Mouse (Mus musculus) stomach, embryonic 14.5 days (tissue): ENCODE results near the gene Tead2. TPM values are rescaled to one million over a fixed set of nuclear protein-coding genes. Genes with fewer than 3 reads are reported as not detected.
"Not testable (repeated sequence)": the region's sequence is repeated elsewhere in the genome, so short reads cannot be mapped to it uniquely, and the experiment has no call there.

ENCODE experiments used
- ATAC-seq: fragments of 200-750 bp; cut with Nextera tagmentation; 2 replicates; pipeline ENCODE4 v1.8.0; 2017; ENCODE audit warnings: low read depth, moderate TSS enrichment; ENCODE audit not compliant: insufficient number of reproducible peaks, insufficient read depth, low FRiP score
- H3K27ac ChIP-seq: fragments of 300-500 bp; sonication (generic); 2 replicates; pipeline ENCODE4 v1.5.1; 2014; ENCODE audit warnings: mild to moderate bottlenecking, low read length, moderate library complexity, mixed read lengths
- H3K27me3 ChIP-seq: fragments of 300-500 bp; sonication (generic); 2 replicates; pipeline ENCODE4 v1.6.1; 2014; ENCODE audit warnings: low read length, control low read depth, mixed read lengths; ENCODE audit not compliant: control insufficient read depth, insufficient read depth
- H3K36me3 ChIP-seq: fragments of 300-500 bp; sonication (generic); 2 replicates; pipeline ENCODE4 v1.6.1; 2014; ENCODE audit warnings: mild to moderate bottlenecking, control low read depth, low read length, moderate library complexity, mixed read lengths; ENCODE audit not compliant: control insufficient read depth, insufficient read depth
- H3K4me1 ChIP-seq: fragments of 300-500 bp; sonication (generic); 2 replicates; pipeline ENCODE4 v1.6.1; 2014; ENCODE audit warnings: low read length, control low read depth, mixed read lengths; ENCODE audit not compliant: control insufficient read depth, insufficient read depth
- H3K4me2 ChIP-seq: fragments of 300-500 bp; sonication (generic); replicated peaks from 2 replicates; pipeline ENCODE4 v1.6.1; 2014; ENCODE audit warnings: low read depth, low read length, control low read depth
- H3K4me3 ChIP-seq: fragments of 300-500 bp; sonication (generic); 2 replicates; pipeline ENCODE4 v1.5.1; 2014; ENCODE audit warnings: low read depth, low read length, control low read depth
- H3K9ac ChIP-seq: fragments of 300-500 bp; sonication (generic); replicated peaks from 2 replicates; pipeline ENCODE4 v1.6.1; 2014; ENCODE audit warnings: low read depth, mild to moderate bottlenecking, control low read depth, low read length, moderate library complexity, mixed read lengths
- H3K9me3 ChIP-seq: fragments of 300-500 bp; sonication (generic); 2 replicates; pipeline ENCODE4 v1.6.1; 2016; ENCODE audit warnings: low read depth, low read length, control low read depth; ENCODE audit not compliant: control insufficient read depth
- WGBS: fragments of 180-500 bp; shearing (Covaris S2); extraction: QIAGEN DNeasy Blood & Tissue Kit; methylation state at CpG from one replicate; pipeline ENCODE4 v1.1.7; 2014; 5-methylcytosine and 5-hydroxymethylcytosine counted together
- polyA plus RNA-seq: library from polyadenylated mRNA; unstranded; fragments of >200 nt; fragmentation: Nextera tagmentation; extraction: Ambion mirVana; gene quantifications from 2 replicates; pipeline ENCODE4 v1.2.1, GENCODE M21; 2014

Gene Tead2
- polyA plus RNA-seq, 1 experiment from 2014 or later, result 167 TPM

DNA sequence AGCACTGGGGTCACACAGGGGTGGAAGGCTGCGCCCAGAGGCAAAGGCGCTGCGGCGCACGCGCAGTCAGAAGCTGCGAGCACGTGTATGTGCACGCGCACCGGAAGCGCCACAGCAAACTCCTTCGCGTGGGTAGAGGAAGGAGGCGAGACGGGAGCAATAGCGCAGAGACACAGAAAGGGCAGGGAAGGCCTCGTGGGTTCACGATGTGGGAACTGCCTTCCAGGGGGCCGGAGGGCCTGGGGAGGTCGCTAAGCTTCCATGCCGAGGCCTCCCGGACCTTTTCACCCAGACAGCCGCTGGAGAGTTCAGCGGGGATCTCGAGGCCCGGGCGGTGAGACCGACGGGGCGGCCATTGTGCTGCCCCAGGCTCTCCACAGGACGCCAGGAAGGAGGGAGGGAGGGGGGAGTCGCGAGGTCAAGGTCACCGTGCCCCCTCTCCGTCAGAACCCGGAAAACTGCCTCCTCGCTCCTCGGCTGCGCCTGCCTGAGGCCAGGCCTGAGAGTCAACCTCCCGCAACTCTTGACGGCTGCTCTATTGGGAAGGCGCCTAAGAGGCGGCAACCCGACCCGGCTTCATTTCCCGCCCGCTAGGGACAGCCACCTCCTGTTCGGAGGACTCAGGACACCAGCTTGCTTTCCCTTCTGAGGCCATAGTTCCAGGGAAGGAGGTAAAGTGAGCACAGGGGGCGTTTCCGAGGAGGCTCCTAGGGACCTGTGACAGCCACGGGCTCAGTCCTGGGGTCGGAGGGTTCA is 25.3 kb downstream of the Tead2 start, which contains the start of gene Slc6a16:
TSS of gene Slc6a16 (plus strand) at position 453 of the 756 bp plus-strand sequence.
- H3K4me3 ChIP-seq, result peak within 1 kb of the TSS; percentile 20
- H3K36me3 ChIP-seq, result no peaks in the 10 kb centered on the region
- WGBS, result 16% methylated on average over 53 of the region's 53 CpGs
- H3K4me2 ChIP-seq, result peak within 1 kb of the TSS; percentile 46
- no peak within 1 kb of the TSS for H3K27ac ChIP-seq
- 0 out of 2 replicates have a peak, but pooled peaks have one; percentile 34 for ATAC-seq
- 0 out of 2 replicates have a peak, but pooled peaks cover 5% of the 10 kb centered on the region for H3K27me3 ChIP-seq
- H3K9ac ChIP-seq, result 0 out of 2 replicates have a peak within 1 kb of the TSS, but pooled peaks have one; percentile 18
- no peaks in the 10 kb centered on the region for H3K9me3 ChIP-seq
- 0 out of 2 replicates have a peak, but pooled peaks cover 3% of the 10 kb centered on the region for H3K4me1 ChIP-seq

DNA sequence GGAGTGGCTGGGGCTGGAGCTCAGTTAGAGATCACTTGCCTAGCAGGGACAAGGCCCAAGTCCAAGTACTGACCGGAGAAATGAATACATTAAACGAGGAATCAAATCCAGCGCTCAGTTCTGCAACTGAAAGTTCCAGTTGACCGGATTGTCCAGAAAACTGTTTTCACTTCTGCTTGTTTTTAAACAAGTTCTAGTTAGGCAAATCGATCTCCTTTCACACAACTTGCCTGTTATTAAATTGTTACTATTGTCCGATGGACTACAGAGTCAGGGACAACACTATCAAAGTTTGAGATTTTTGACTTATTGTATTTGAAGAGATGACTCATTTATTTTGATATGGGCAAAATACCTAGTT is 25.8 kb downstream of the Tead2 start:
- Histone ChIP-seq H3K4me3 (0 out of 2 replicates have a peak overlapping the region, but pooled peaks have one; percentile 20), H3K27me3 (0 out of 2 replicates have a peak, but pooled peaks cover 3% of the 10 kb centered on the region), H3K27ac (no peak overlapping the region), H3K36me3 (no peaks in the 10 kb centered on the region), H3K4me2 (peak overlapping the region; percentile 46), H3K9ac (no peak overlapping the region), H3K4me1 (0 out of 2 replicates have a peak, but pooled peaks cover 3% of the 10 kb centered on the region), H3K9me3 (no peaks in the 10 kb centered on the region)
- ATAC-seq, result no peak
- 82% methylated on average over 6 of the region's 6 CpGs for WGBS

DNA sequence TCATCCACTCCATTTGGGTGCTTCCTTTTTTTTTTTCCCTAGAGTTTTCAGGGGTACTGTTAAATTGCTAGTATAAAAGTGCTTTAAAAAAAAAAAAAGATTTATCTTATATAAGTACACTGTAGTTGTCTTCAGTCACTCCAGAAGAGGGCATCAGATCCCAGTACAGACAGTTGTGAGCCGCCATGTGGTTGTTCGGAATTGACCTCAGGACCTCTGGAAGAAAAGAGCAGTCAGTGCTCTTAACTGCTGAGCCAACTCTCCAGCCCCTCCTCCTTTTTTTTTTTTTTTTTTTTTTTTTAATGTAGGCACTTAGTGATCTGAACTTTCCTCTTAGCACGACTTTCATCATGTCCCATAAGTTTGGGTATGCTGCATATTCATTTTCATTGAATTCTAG is 32.1 kb downstream of the Tead2 start:
- no peak for ATAC-seq
- no peaks in the 10 kb centered on the region for H3K9me3 ChIP-seq
- H3K4me1 ChIP-seq, result no peaks in the 10 kb centered on the region
- no peak overlapping the region for H3K27ac ChIP-seq
- no peaks in the 10 kb centered on the region for H3K36me3 ChIP-seq
- no peak overlapping the region for H3K4me2 ChIP-seq
- WGBS, result 41% methylated on average over 3 of the region's 3 CpGs
- no peak overlapping the region for H3K4me3 ChIP-seq
- H3K9ac ChIP-seq, result no peak overlapping the region
- H3K27me3 ChIP-seq, result no peaks in the 10 kb centered on the region

- Histone ChIP-seq H3K4me1 (no peaks in the 10 kb centered on the region), H3K4me2 (no peak overlapping the region), H3K9me3 (no peaks in the 10 kb centered on the region), H3K27me3 (no peaks in the 10 kb centered on the region), H3K36me3 (no peaks in the 10 kb centered on the region), H3K4me3 (no peak overlapping the region), H3K9ac (no peak overlapping the region), H3K27ac (no peak overlapping the region)
- no peak for ATAC-seq
- 73% methylated on average over 8 of the region's 8 CpGs for WGBS
Measured at GRCm38 (mm10) chr7:45253806-45254205, 38.3 kb downstream of the Tead2 start.

DNA sequence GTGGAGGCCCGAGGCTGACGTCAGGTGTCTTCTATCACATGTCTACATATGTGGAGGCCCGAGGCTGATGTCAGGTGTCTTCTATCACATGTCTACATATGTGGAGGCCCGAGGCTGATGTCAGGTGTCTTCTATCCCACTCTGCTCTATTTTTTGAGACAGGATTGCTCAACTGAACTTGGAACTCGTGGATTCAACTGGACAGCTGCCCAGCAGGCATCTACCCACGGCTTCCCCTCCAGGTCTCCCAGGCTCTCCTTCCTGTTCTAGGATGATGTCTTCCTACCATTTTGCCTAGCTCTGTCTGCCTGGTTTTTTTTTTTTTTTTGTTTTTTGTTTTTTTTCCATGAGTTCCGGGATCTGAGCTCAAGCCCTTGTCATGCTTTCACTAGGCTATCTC is 40.3 kb downstream of the Tead2 start:
- not testable (repeated sequence) for H3K9me3 ChIP-seq, H3K27ac ChIP-seq, H3K4me3 ChIP-seq, H3K9ac ChIP-seq, H3K4me2 ChIP-seq, ATAC-seq, H3K27me3 ChIP-seq, H3K36me3 ChIP-seq, H3K4me1 ChIP-seq
- WGBS, result 62% methylated on average over 5 of the region's 7 CpGs

- Histone ChIP-seq H3K9me3 (no peaks in the 10 kb centered on the region), H3K4me1 (peaks cover 3% of the 10 kb centered on the region; the same call in 1 of the 2 replicates), H3K36me3 (no peaks in the 10 kb centered on the region), H3K27ac (no peak overlapping the region), H3K4me3 (no peak overlapping the region), H3K4me2 (no peak overlapping the region), H3K27me3 (no peaks in the 10 kb centered on the region), H3K9ac (no peak overlapping the region)
- WGBS, result 52% methylated on average over 11 of the region's 11 CpGs
- no peak for ATAC-seq
Measured at GRCm38 (mm10) chr7:45257063-45257840, 41.7 kb downstream of the Tead2 start.

GRCm38 (mm10) chr7:45259281-45259680 is 43.7 kb downstream of the Tead2 start:
- Histone ChIP-seq H3K4me2 (no peak overlapping the region), H3K36me3 (no peaks in the 10 kb centered on the region), H3K4me3 (no peak overlapping the region), H3K27me3 (no peaks in the 10 kb centered on the region), H3K9me3 (no peaks in the 10 kb centered on the region), H3K9ac (no peak overlapping the region), H3K4me1 (peaks cover 3% of the 10 kb centered on the region; the same call in 1 of the 2 replicates), H3K27ac (no peak overlapping the region)
- no peak for ATAC-seq
- WGBS, result 84% methylated on average over 8 of the region's 8 CpGs

DNA sequence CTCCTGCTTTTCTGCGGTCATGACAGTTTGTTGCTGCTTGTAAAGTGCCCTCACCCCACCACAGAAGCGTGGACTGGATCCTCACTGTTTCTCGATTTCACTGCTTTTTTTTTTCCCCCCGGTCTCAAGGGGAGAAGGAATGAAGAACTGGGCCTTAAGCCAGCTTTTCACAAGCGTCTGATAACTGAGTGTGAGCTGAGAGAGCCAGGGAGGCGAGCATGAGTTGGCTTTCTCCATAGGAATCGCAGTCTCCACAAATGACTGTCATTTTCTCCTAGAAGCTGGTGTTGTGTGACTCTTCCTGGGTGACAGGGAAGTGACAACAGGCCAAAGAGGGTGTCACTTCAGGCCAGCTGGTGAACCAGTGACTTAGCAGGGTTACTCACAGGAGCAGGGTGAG is 46.7 kb downstream of the Tead2 start:
- WGBS, result 38% methylated on average over 7 of the region's 7 CpGs
- no peaks in the 10 kb centered on the region for H3K36me3 ChIP-seq
- no peak overlapping the region for H3K9ac ChIP-seq
- no peaks in the 10 kb centered on the region for H3K9me3 ChIP-seq
- H3K27ac ChIP-seq, result no peak overlapping the region
- H3K4me1 ChIP-seq, result peaks cover 3% of the 10 kb centered on the region; the same call in 1 of the 2 replicates
- H3K4me2 ChIP-seq, result no peak overlapping the region
- ATAC-seq, result no peak
- no peaks in the 10 kb centered on the region for H3K27me3 ChIP-seq
- H3K4me3 ChIP-seq, result no peak overlapping the region
